Mouse (Mus musculus): ENCODE measurements around the gene Plch2.

The Plch2 gene

DNA sequence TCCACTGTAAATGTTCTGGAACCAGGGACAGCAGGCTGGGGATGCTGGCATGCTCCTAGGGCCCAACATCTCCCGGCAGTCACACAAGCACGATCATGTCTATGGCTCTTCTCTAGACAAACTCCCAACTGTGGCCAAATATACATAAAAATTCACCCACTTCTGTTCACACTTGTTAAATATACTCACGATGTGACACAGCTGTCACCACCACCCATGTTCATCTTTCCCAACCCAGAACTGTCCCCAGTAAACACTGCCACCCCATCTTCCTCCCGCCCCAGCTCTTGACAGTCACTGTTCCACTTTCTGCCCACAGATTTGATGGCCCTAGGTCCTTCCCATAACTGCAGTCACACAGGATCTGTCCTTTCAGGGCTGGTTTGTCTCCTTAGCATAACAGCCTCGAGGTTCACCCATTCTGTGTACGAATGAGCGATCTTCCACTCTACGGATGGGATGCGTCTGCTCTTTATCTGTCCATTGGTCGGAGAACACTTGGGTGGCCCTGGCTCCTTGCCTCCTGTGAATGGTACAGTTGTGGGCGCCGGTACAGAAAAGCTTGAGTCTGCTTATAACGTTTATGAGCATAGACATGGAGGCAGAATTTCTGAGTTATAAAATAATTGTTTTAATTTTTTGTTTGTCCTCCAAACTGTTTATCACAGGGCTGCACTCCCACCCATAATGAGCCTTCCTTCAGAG, 99.1 kb downstream of the Plch2 start:
- no peak for DNase-seq

GRCm38 (mm10) chr4:154956604-154957003, 100.0 kb downstream of the Plch2 start:
- no peak for DNase-seq

GRCm38 (mm10) chr4:154952461-154953241, 103.9 kb downstream of the Plch2 start:
- peak in 1 of 2 experiments; percentile 49 for DNase-seq

- no peak for DNase-seq
These were observed 107.0 kb downstream of the Plch2 start for GRCm38 (mm10) chr4:154949589-154949982.

DNA sequence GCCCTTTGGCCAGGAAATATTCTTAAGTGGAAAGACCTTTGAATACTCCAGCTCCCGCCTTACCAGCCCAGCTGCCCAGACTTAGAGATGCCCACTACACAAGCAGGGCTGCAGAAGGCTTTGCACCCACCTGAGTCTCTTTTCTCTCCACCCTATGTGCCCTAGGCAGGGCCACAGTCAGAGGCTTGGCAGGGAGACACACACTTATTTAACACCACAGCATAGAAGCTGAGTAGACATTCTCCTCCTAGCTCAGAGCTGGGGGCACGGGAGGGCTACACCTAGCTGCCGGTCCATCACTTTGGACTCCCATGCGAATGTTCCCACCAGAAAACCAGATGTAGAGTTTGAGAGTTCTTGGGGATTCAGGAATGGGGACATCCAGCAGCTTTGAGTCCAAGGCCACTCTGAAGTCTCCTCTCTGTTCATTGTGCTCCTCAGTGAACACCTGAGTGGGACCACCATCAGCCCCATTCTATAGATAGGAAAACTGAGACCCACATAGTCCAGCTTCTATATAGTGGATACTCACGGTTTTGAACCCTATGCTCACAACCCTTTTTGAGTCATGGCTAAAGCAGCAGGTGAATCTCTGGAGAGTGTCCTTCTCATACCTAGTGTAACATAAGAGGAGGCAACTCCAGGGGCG, 107.5 kb downstream of the Plch2 start:
- DNase-seq = no peak

- peak; percentile 66 to 70 for DNase-seq
These were observed 108.3 kb downstream of the Plch2 start for GRCm38 (mm10) chr4:154948066-154948939.

GRCm38 (mm10) chr4:154946319-154946718, 110.3 kb downstream of the Plch2 start:
- peak; percentile 84 to 88 for DNase-seq

DNA sequence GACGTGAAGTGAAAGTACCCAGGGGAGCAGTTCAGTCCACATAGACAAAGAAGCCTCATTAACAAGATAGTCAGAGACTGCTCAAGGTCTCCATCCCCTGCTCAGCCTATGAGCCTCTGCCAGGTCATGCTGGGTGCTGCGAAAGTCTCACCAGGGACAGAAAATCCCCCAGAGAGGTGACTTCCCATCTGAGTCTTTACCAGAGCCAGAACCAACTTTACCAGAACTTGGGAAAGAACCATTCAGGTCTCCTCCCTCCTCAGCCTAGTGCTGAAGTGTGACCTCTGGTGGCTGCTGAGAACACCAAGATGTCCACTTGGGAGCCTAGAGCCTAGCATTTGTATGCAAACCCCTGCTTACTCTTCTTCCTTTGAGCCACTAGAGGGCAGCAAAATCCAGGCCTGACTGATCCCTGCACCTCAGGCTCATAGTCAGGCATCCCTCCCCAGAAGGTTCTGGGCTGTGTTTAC, 112.4 kb downstream of the Plch2 start:
- peak; percentile 84 to 86 for DNase-seq

DNA sequence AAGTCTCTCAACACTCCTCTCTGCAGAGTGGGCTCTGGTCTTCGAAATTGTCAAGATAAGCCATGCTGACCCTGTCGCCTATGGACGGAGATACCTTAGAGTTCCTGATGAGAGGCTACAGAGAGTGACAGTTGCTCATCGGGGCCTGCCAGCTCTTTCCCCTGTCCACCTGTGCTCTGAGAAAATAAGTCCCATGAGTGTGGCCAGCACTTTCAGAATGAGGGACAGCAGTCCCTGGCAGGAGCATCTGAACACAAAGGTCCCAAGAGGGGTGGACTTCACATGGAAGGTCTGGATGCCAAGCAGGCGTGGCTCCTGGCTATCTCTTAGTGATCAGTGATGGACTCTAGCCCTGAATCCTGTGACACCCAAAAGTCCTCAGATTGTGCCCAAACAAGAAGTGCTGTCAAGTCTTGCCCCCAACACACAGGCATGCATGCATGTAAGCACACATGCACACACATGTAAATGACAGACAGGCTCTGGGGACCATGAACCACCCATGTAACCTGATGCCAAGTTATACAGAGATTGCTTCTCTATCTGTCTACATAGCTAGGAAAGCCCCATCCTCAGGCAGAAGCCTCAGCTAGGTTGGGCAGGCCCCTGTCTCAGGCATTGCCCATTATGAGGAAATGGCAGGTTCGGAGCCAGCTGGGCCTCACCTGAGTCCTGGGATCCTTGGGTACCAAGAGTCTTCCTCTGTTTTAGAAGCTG, 113.1 kb downstream of the Plch2 start:
- DNase-seq = no peak

DNA sequence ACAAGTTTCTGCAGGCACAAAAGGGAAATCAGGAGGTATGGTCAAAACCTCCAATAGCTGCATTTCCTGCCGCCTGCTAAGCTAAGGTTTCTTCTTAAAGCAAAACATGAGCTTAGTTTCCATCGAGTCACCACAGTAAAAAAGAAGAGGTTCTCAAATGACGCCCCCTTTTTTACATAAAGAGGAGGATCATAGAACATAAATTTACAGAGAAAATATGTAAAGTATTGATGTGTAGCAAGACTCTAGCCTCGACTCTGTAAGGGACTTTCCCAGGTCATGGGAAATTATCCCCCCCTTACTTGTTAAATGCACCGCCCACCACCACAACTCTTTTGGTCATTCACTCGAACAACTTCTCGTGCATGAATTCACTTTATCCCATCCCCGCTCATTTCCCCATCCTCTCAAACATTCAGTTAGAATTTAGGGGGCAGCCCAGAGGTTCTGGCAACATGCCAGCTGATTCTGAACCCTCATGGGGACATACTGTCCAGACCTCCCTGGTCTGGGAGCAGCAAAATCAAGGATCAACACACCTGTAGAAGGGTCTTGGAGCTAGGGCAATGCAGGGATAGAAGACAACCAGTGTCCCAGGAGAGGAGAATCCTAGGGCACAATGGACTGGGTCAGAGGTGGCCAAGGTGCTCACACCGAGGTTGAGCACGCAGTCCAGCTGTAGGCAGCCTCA, 113.8 kb downstream of the Plch2 start:
- DNase-seq = no peak

DNA sequence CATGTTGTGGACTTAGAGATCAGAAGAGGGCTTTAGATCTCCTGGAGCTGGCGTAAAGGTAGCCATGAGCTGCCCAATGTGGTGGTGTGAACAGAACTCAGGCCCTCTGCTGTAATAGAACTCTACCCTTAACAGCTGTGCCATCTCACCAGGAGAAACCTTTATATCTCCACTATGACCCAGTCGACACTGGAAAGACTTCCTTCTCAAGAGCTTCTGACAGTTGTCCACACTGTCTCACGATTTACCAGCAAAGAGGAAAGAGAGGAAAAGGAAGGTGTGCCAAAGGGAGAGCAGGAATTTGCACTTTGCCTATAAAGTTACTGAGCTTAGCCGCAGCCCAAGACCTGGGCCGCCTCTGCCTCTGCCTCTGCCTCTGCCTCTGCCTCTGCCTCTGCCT, 114.8 kb downstream of the Plch2 start:
- DNase-seq = no peak

- DNase-seq = no peak
These were observed 116.4 kb downstream of the Plch2 start for GRCm38 (mm10) chr4:154940156-154940555.

DNA sequence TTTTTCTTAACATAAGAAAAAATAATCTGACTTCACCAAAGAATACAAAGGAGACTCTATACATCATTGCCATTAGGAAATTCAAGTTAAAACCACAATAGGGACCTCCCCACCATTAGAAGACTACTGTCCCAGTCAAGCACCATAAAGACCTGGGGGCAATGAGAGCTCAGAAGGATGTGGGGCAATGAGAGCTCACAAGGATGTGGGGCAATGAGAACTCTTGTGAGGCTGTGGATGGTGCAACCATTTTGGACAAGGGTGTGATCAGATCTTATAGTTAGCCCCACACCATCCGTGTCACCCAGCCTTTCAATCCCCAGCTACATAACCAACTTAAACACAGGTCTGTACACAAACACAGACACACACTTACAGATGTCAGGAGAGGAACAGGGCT, 118.8 kb downstream of the Plch2 start:
- no peak for DNase-seq

- no peak for DNase-seq
These were observed 119.9 kb downstream of the Plch2 start for GRCm38 (mm10) chr4:154936542-154937255.

DNA sequence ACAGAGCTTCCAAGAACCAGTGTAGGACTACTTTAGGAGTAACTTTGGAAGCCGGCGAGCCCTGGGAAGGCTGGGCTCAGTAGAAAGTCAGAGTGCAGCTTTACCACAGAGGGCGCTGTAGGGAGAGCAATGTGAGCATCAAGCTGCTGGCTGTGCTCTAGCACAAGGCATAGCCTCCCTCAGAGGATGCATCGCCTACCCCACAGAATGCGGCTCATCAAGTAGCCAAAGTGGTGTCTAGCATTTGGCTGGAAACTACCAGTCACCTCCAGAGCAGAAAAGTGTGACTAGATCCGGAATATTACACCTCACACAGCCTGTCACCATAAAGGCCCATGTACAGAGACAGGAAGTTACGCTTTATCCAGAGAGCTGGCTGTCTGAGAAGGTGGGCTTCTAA, 120.8 kb downstream of the Plch2 start:
- no peak for DNase-seq

- DNase-seq = no peak
These were observed 121.8 kb downstream of the Plch2 start for GRCm38 (mm10) chr4:154934800-154935199.

DNA sequence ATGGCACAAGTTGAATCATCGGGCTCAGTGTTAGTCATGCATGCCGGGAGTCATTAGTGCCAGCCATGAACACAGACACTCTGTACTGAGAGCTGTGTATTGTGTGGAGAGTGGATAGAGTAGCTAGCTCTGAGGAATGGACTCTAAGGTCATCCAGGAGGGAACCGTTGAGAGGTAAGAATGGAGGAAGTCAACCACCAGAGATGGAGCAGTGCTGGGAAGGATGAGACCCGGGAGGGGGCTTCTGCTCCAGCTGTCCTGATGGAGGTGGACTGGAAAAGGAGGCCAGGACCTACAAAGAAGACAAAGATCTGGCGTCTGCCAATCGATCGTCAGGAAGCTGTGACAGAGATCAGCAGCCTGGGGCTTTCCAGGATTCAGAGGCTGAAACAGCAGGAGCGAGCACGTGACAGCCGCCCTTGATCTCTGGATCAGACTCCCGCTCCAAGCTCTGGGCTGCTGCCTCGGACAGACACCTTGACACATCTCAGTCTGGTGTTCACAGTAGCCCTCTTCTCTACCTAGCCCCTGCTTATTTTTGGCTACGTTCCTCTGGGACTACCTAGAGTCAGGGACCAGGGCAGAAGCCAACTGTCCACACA, 123.2 kb downstream of the Plch2 start:
- no peak for DNase-seq
